Mouse (Mus musculus) ovary, adult 2 months (tissue): ENCODE results near the gene Defb41. TPM values are rescaled to one million over a fixed set of nuclear protein-coding genes. Genes with fewer than 3 reads are reported as not detected.

Source experiments
- polyA plus RNA-seq: library from polyadenylated mRNA; depleted of rRNA; stranded (reverse); fragments of >200 nt; gene quantifications from 2 replicates; pipeline ENCODE4 v1.2.3, GENCODE M21; 2012; rRNA removed

Gene Defb41
- polyA plus RNA-seq, result not detected in 2 replicates

GRCm38 (mm10) chr1:18265038-18265437 lies at the start of gene Defb41:
Gene Defb41, minus strand, starts transcription at chr1:18265138.

GRCm38 (mm10) chr1:18237343-18237742 lies 27.6 kb downstream of the Defb41 start, which contains the start of gene Defb18:
Gene Defb18, minus strand, starts transcription at chr1:18237443.

Other genes with a start within 250 kb of the Defb41 start
- gene Crisp4, start 119.2 kb downstream of the Defb41 start, polyA plus RNA-seq, result not detected in 2 replicates
- not detected in 2 replicates for gene Defb18, start 27.7 kb downstream of the Defb41 start, polyA plus RNA-seq